Mouse (Mus musculus): ENCODE data around the gene Fermt2.

Fermt2 gene

GRCm38 (mm10) chr14:45529411-45530363 is at the start of gene Fermt2:
Gene Fermt2, minus strand, starts transcription at chr14:45530118.
- peak; percentile 94 for DNase-seq

GRCm38 (mm10) chr14:45566066-45566937 is 36.4 kb upstream of the Fermt2 start:
- DNase-seq = peak; percentile 85

- DNase-seq = peak; percentile 58
Observed at GRCm38 (mm10) chr14:45565216-45566065, 35.5 kb upstream of the Fermt2 start.

GRCm38 (mm10) chr14:45563577-45563976 is 33.7 kb upstream of the Fermt2 start:
- peak; percentile 55 for DNase-seq

GRCm38 (mm10) chr14:45561681-45562080 is 31.8 kb upstream of the Fermt2 start:
- no peak for DNase-seq

GRCm38 (mm10) chr14:45559018-45559417 is 29.1 kb upstream of the Fermt2 start:
- DNase-seq = no peak

GRCm38 (mm10) chr14:45554336-45554735 is 24.4 kb upstream of the Fermt2 start:
- no peak for DNase-seq

GRCm38 (mm10) chr14:45553854-45554253 is 23.9 kb upstream of the Fermt2 start:
- DNase-seq = no peak

- DNase-seq = no peak
Observed at GRCm38 (mm10) chr14:45552431-45552830, 22.5 kb upstream of the Fermt2 start.

GRCm38 (mm10) chr14:45551121-45551768 is 21.3 kb upstream of the Fermt2 start:
- DNase-seq = peak; percentile 69

- no peak for DNase-seq
Observed at GRCm38 (mm10) chr14:45550010-45550647, 20.2 kb upstream of the Fermt2 start.

- DNase-seq = peak; percentile 27
Observed at GRCm38 (mm10) chr14:45548118-45548517, 18.2 kb upstream of the Fermt2 start.

GRCm38 (mm10) chr14:45544905-45545304 is 15.0 kb upstream of the Fermt2 start:
- DNase-seq = no peak

- no peak for DNase-seq
Observed at GRCm38 (mm10) chr14:45544026-45544425, 14.1 kb upstream of the Fermt2 start.

- DNase-seq = peak; percentile 88
Observed at GRCm38 (mm10) chr14:45539659-45540468, 9.9 kb upstream of the Fermt2 start.

- DNase-seq = no peak
Observed at GRCm38 (mm10) chr14:45530364-45531345, 737 bp upstream of the Fermt2 start.

GRCm38 (mm10) chr14:45528861-45529260 is 1.1 kb downstream of the Fermt2 start:
- no peak for DNase-seq

GRCm38 (mm10) chr14:45515771-45516170 is 14.1 kb downstream of the Fermt2 start:
- no peak for DNase-seq

GRCm38 (mm10) chr14:45510787-45511186 is 19.1 kb downstream of the Fermt2 start:
- no peak for DNase-seq

All from retina, postnatal 1 day (tissue).